Mouse (Mus musculus) embryonic fibroblast, embryonic 13.5 days (primary cell): Measurements from ENCODE around the gene Hs1bp3.

ENCODE experiments used
- CTCF ChIP-seq: IDR thresholded peaks from 2 replicates; pipeline ENCODE4 v1.5.1; 2011; ENCODE audit warnings: mild to moderate bottlenecking, control low read depth, low read length, moderate library complexity, borderline replicate concordance; ENCODE audit not compliant: insufficient read depth
- POLR2A ChIP-seq: IDR thresholded peaks from 2 replicates; pipeline ENCODE4 v1.6.1; 2011; ENCODE audit warnings: low read depth, mild to moderate bottlenecking, control low read depth, low read length, moderate library complexity

DNA sequence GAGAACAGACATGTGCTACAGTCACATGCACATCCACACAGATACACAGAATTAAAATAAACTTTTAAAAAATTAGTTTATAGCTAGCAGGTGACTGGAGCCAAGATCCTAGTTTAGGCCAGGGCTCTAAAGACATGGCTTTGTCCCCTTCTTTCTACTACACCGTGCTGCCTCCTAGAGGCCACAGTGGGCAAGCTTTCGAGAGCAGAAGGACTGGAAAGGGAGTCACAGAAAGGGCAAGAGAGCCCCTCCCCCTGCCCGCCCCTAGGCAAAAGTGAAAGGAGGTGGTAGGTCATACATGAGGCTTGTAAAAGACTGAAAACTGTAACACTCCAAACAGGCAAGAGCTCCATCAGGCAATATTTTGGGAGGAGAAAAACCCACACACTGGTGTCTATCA is 25.3 kb upstream of the Hs1bp3 start:
- TF ChIP-seq CTCF (no peak), POLR2A (no peak)
